Mouse (Mus musculus): ENCODE results near the gene Mettl7a2.
"Not testable (repeated sequence)": the region's sequence is repeated elsewhere in the genome, so short reads cannot be mapped to it uniquely, and the experiment has no call there.

Mettl7a2 gene

DNA sequence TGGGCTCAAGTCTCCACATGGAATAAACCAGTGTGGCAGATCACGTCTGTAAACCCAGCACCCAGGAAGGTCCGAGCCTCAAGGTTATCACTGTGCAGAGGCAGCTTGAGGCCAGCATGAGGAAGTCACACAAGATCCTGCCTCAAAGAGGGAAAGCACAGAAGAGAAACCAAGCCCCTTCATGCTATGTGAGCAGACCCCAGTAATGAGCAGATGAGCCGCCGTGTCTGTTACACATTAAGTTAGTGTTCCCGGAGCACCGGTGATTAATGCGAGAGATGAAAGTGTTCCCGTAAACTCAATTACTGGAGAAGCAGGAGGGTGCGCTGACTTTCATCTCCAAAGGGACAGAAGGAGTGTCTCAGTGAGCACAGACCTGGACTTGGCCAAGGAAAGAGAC is 13.0 kb downstream of the Mettl7a2 start:
- not testable (repeated sequence) for DNase-seq (ENCODE audit: low read depth, low spot score); H3K36me3 ChIP-seq (ENCODE audit: control insufficient read depth, insufficient read depth, low read length, poor library complexity, severe bottlenecking); H3K27me3 ChIP-seq (ENCODE audit: control insufficient read depth, insufficient read depth, low read length, poor library complexity, severe bottlenecking)

DNA sequence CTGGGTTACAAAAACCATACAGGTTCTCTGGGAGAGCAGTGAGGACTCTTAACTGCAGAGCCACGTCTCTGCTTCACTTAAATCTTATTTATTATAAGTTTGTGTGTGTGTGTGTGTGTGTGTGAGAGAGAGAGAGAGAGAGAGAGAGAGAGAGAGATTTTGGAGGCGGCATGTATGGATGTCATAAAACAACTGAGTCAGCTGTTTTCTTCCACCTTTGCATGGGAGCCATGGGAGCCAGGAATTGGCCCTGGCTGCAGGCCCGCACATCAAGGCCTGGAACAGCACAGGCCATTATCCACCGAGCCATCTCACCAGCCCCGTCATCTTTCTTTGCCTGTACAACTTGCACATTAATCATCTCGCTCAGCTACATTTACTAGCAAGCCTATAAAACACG is 14.1 kb downstream of the Mettl7a2 start:
- no peak for DNase-seq (ENCODE audit: low read depth, low spot score)
- Histone ChIP-seq H3K27me3 (ENCODE audit: control insufficient read depth, insufficient read depth, low read length, poor library complexity, severe bottlenecking) (no peaks in the 10 kb centered on the region), H3K36me3 (ENCODE audit: control insufficient read depth, insufficient read depth, low read length, poor library complexity, severe bottlenecking) (no peaks in the 10 kb centered on the region)

- peak; percentile 60 for DNase-seq (ENCODE audit: low read depth, low spot score)
Observed at GRCm38 (mm10) chr15:100375066-100375465, 22.1 kb downstream of the Mettl7a2 start.

DNA sequence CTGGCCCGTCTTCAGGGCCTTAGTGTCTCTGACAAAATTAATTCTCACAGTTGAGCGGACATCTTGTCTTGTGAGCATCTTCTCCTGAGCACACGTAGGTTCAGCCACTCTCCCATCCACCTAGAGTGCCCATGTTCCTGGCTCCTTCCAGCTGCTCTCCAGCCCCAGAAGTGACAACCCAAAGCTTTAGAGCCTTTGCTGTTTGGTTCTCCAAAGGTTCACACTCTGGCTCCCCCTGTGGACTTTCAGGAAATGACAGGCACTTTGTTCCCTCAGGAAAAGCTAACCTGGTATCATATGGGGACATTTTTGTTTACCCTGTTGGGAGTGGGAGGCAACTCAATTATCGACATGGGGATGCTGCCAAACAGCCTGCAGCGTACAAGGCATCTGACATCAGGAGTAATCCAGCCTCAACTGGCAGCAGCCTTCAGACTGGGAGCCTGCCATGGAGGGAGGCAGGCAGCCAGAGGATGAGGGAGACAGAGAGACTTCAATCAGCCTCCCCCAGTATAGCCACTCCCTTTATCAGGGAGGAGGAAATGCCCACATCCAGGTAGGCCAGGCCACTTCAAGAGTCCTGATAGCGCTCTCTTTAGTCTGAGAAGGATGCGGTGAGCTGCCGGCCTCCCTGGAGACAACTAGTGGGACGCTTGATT is 25.0 kb downstream of the Mettl7a2 start:
- DNase-seq (ENCODE audit: low read depth, low spot score); H3K27me3 ChIP-seq (ENCODE audit: control insufficient read depth, insufficient read depth, low read length, poor library complexity, severe bottlenecking); H3K36me3 ChIP-seq (ENCODE audit: control insufficient read depth, insufficient read depth, low read length, poor library complexity, severe bottlenecking): not testable (repeated sequence)

More at GRCm38 (mm10) chr15:100375066-100375465, 22.1 kb downstream of the Mettl7a2 start:
- Histone ChIP-seq H3K36me3 (ENCODE audit: control insufficient read depth, insufficient read depth, low read length, poor library complexity, severe bottlenecking) (no peaks in the 10 kb centered on the region), H3K27me3 (ENCODE audit: control insufficient read depth, insufficient read depth, low read length, poor library complexity, severe bottlenecking) (no peaks in the 10 kb centered on the region)

GRCm38 (mm10) chr15:100379658-100380057 is 26.7 kb downstream of the Mettl7a2 start:
- Histone ChIP-seq H3K36me3 (ENCODE audit: control insufficient read depth, insufficient read depth, low read length, poor library complexity, severe bottlenecking) (no peaks in the 10 kb centered on the region), H3K27me3 (ENCODE audit: control insufficient read depth, insufficient read depth, low read length, poor library complexity, severe bottlenecking) (no peaks in the 10 kb centered on the region)
- no peak for DNase-seq (ENCODE audit: low read depth, low spot score)

GRCm38 (mm10) chr15:100380104-100380503 is 27.1 kb downstream of the Mettl7a2 start:
- no peak for DNase-seq (ENCODE audit: low read depth, low spot score)
- no peaks in the 10 kb centered on the region for H3K27me3 ChIP-seq (ENCODE audit: control insufficient read depth, insufficient read depth, low read length, poor library complexity, severe bottlenecking)
- no peaks in the 10 kb centered on the region for H3K36me3 ChIP-seq (ENCODE audit: control insufficient read depth, insufficient read depth, low read length, poor library complexity, severe bottlenecking)

DNA sequence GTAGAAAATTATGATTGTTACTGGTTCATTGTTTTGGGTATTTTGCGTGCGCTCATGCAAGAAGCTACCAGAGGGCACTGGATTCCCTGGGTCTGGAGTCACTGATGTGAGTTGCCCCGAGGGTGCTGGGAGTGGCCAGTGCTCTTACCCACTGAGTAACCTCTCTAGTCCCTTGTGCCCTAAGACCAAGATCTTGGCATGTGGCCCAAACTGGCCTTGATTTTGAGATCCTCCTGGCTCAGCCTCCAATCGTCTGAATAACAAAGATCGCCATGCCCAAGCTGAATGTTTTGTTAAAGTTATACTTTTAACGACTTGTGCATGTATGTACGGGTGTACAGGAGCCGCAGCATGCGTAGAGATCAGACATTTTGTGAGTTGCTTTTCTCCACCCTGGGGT is 32.7 kb downstream of the Mettl7a2 start:
- H3K36me3 ChIP-seq (ENCODE audit: control insufficient read depth, insufficient read depth, low read length, poor library complexity, severe bottlenecking): no peaks in the 10 kb centered on the region
- DNase-seq (ENCODE audit: low read depth, low spot score): no peak
- H3K27me3 ChIP-seq (ENCODE audit: control insufficient read depth, insufficient read depth, low read length, poor library complexity, severe bottlenecking): no peaks in the 10 kb centered on the region

- no peaks in the 10 kb centered on the region for H3K27me3 ChIP-seq (ENCODE audit: control insufficient read depth, insufficient read depth, low read length, poor library complexity, severe bottlenecking)
- no peak for DNase-seq (ENCODE audit: low read depth, low spot score)
- no peaks in the 10 kb centered on the region for H3K36me3 ChIP-seq (ENCODE audit: control insufficient read depth, insufficient read depth, low read length, poor library complexity, severe bottlenecking)
Observed at GRCm38 (mm10) chr15:100387544-100388223, 34.7 kb downstream of the Mettl7a2 start.

- DNase-seq (ENCODE audit: low read depth, low spot score): peak; percentile 77
- H3K27me3 ChIP-seq (ENCODE audit: control insufficient read depth, insufficient read depth, low read length, poor library complexity, severe bottlenecking): no peaks in the 10 kb centered on the region
Observed at GRCm38 (mm10) chr15:100388224-100388835, 35.3 kb downstream of the Mettl7a2 start.

GRCm38 (mm10) chr15:100388886-100389285 is 35.9 kb downstream of the Mettl7a2 start:
- DNase-seq (ENCODE audit: low read depth, low spot score): no peak
- H3K36me3 ChIP-seq (ENCODE audit: control insufficient read depth, insufficient read depth, low read length, poor library complexity, severe bottlenecking): no peaks in the 10 kb centered on the region
- H3K27me3 ChIP-seq (ENCODE audit: control insufficient read depth, insufficient read depth, low read length, poor library complexity, severe bottlenecking): no peaks in the 10 kb centered on the region

More at GRCm38 (mm10) chr15:100388224-100388835, 35.3 kb downstream of the Mettl7a2 start:
- no peaks in the 10 kb centered on the region for H3K36me3 ChIP-seq (ENCODE audit: control insufficient read depth, insufficient read depth, low read length, poor library complexity, severe bottlenecking)

DNA sequence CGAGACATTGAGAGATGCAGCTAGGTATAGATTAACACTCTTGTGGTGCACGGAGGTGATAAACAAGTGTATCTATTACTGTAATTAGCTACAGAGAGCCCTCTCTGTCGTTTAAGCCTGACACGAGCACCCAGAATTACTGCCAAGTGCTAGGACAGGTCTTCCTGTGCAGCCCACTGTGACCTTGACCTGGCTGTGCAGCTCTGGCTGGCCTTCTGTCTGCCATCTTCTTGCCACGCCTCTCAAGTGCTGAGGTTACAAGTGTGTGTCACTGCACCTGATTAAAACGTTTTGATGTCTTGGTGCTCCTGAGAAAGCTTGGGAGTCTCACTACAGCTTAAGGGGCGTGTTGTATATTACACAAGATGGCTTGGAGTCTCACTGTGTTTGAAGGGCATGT is 38.1 kb downstream of the Mettl7a2 start:
- no peaks in the 10 kb centered on the region for H3K27me3 ChIP-seq (ENCODE audit: control insufficient read depth, insufficient read depth, low read length, poor library complexity, severe bottlenecking)
- no peaks in the 10 kb centered on the region for H3K36me3 ChIP-seq (ENCODE audit: control insufficient read depth, insufficient read depth, low read length, poor library complexity, severe bottlenecking)
- DNase-seq (ENCODE audit: low read depth, low spot score): no peak

DNA sequence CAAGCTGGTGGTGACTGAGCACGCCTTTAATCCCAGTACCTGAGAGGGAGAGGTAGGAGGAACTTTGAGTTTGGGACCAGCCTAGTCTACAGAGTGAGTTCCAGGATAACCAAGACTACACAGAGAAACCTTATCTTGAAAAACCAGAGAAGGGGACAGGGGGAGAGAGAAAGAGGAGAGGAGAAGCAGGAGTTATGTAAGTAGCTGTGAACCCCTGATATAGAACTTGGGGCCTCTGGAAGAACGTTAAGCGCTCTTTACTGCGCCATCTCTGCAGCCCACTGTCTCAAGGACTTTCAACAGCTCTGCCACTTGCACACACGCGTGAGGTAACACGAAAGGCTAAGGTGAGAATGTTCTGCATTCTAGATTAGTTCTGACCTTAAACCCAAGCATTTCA is 38.6 kb downstream of the Mettl7a2 start:
- no peak for DNase-seq (ENCODE audit: low read depth, low spot score)
- Histone ChIP-seq H3K27me3 (ENCODE audit: control insufficient read depth, insufficient read depth, low read length, poor library complexity, severe bottlenecking) (no peaks in the 10 kb centered on the region), H3K36me3 (ENCODE audit: control insufficient read depth, insufficient read depth, low read length, poor library complexity, severe bottlenecking) (no peaks in the 10 kb centered on the region; the same call in 1 of the 2 replicates)

DNA sequence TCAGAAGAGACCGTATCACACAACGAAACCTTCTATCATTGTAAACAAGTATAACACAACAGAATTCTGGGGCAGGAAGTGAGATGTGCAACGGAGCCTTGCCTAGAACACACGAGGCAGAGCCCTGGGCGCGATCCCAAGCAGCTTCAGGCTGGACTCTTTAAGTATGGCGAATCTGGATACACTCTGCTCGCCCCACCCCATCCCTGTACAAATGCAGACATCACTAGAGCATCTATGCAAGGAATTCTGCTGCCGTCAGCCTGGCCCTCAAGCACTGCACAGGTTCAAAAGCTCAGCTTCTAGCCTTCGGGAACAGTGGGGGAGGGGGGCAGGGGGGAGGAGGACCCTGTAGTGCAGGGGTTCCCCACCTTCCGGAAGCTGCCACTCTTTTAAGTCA is 40.0 kb downstream of the Mettl7a2 start:
- H3K27me3 ChIP-seq (ENCODE audit: control insufficient read depth, insufficient read depth, low read length, poor library complexity, severe bottlenecking): no peaks in the 10 kb centered on the region
- H3K36me3 ChIP-seq (ENCODE audit: control insufficient read depth, insufficient read depth, low read length, poor library complexity, severe bottlenecking): no peaks in the 10 kb centered on the region; the same call in 1 of the 2 replicates
- DNase-seq (ENCODE audit: low read depth, low spot score): no peak

DNA sequence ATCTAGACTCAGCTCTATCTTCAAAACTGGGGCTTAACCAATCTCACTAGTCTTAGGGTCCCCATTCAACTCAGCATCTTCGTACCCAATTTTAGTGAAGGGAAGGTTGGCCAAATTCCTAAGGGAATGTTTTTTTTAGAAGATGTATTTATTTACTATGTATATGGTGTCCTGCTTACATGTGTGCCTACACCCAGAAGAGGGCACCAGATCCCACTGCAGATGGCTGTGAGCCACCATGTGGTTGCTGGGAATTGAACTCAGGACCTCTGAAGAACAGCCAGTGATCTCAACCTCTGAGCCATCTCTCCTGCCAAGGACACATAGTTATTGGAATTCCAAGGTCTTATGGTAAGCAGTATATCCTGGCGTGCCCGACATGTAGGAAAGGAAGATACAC is 42.6 kb downstream of the Mettl7a2 start:
- no peak for DNase-seq (ENCODE audit: low read depth, low spot score)
- no peaks in the 10 kb centered on the region; the same call in 1 of the 2 replicates for H3K36me3 ChIP-seq (ENCODE audit: control insufficient read depth, insufficient read depth, low read length, poor library complexity, severe bottlenecking)
- no peaks in the 10 kb centered on the region for H3K27me3 ChIP-seq (ENCODE audit: control insufficient read depth, insufficient read depth, low read length, poor library complexity, severe bottlenecking)

DNA sequence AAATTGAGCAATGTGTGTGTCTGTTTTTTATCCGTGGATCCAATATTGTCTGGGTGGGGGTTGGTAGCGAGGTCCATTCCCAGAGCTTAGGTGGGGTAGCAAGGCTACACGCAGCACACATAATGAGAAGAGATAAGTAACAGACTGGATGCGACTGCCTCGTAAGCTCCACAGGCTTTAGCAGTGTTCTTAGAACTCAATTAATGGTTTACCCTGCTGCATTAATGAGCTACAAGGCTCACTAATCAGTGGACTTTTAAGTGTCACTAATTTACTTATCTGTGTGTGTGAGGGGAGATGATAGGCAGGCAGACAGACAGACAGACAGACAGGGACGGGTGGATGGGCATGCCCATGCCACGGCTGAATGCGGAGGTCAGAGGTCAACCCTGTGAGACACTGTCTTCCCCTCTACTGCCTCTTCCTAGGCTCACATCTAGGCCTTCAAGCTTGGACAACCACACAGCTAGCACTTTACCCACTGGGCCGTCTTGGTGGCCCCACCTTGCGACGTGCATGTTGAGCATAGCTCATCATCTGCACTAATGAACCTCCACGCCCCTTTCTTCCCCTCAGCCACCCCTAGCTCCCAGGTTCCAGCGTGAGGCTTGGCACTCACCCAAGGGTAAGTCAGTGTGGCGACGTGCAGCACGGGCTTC is 47.7 kb downstream of the Mettl7a2 start:
- Histone ChIP-seq H3K36me3 (ENCODE audit: control insufficient read depth, insufficient read depth, low read length, poor library complexity, severe bottlenecking) (no peaks in the 10 kb centered on the region; the same call in 1 of the 2 replicates), H3K27me3 (ENCODE audit: control insufficient read depth, insufficient read depth, low read length, poor library complexity, severe bottlenecking) (no peaks in the 10 kb centered on the region)
- no peak for DNase-seq (ENCODE audit: low read depth, low spot score)
